Mouse (Mus musculus): ENCODE measurements around the gene Prlr.

GRCm38 (mm10) chr15:10379757-10380458 lies 202.9 kb downstream of the Prlr start:
- TF ChIP-seq CTCF (IDR thresholded peaks at IDR 0.05; ENCODE audit: extremely low read depth, insufficient read depth, insufficient read length, insufficient replicate concordance) (no peak), POLR2A (IDR thresholded peaks at IDR 0.05; ENCODE audit: low read depth, low read length) (no peak)

Data from spleen, adult 2 months (tissue).